Mouse (Mus musculus) MEL (cell line): ENCODE data around the gene Ica1l.

Experiments used
- CTCF ChIP-seq, 3 experiments: IDR thresholded peaks in 2 of 3; conservative IDR thresholded peaks in 1 of 3; 2 replicates each; pipeline ENCODE4 v1.5.1; 2011 to 2012; ENCODE audit warnings: low read length in 3 of 3, low read depth in 2 of 3, mild to moderate bottlenecking in 2 of 3, improper control_type of control experiment in 1 of 3, inconsistent platforms in 1 of 3, mixed read lengths in 1 of 3, moderate library complexity in 1 of 3; ENCODE audit not compliant: control insufficient read depth in 1 of 3, insufficient read depth in 1 of 3, poor library complexity in 1 of 3, severe bottlenecking in 1 of 3
- ELF1 ChIP-seq: IDR thresholded peaks from 2 replicates; pipeline ENCODE4 v1.6.1; 2014; ENCODE audit warnings: low read depth, mild to moderate bottlenecking, inconsistent platforms, low read length, improper control_type of control experiment, moderate library complexity
- EP300 ChIP-seq, 2 experiments: IDR thresholded peaks; 2 replicates each; pipeline ENCODE4 v1.6.1; 2011; ENCODE audit warnings: improper control_type of control experiment in 2 of 2, low read length in 2 of 2, low read depth in 1 of 2, mild to moderate bottlenecking in 1 of 2
- GATA1 ChIP-seq: IDR thresholded peaks from 2 replicates; pipeline ENCODE4 v1.6.1; 2011; ENCODE audit warnings: low read depth, low read length, improper control_type of control experiment
- KAT2A ChIP-seq: conservative IDR thresholded peaks from 2 replicates; pipeline ENCODE4 v1.6.1; 2012; ENCODE audit warnings: low read depth, low read length, improper control_type of control experiment, inconsistent platforms
- MAX ChIP-seq: IDR thresholded peaks from 2 replicates; pipeline ENCODE4 v1.6.1; 2011; ENCODE audit warnings: low read length, improper control_type of control experiment
- MAZ ChIP-seq: IDR thresholded peaks from 2 replicates; pipeline ENCODE4 v1.6.1; 2012; ENCODE audit warnings: low read depth, mild to moderate bottlenecking, inconsistent platforms, low read length, improper control_type of control experiment
- POLR2A ChIP-seq, 2 experiments: IDR thresholded peaks; 2 replicates each; pipeline ENCODE4 v1.6.1; 2011 to 2012; ENCODE audit warnings: low read length in 2 of 2, mild to moderate bottlenecking in 2 of 2, control low read depth in 1 of 2, improper control_type of control experiment in 1 of 2, low read depth in 1 of 2, moderate library complexity in 1 of 2; ENCODE audit not compliant: control insufficient read depth in 1 of 2, insufficient read depth in 1 of 2, poor library complexity in 1 of 2
- RCOR1 ChIP-seq: IDR thresholded peaks from 2 replicates; pipeline ENCODE4 v1.6.1; 2012; ENCODE audit warnings: low read depth, mild to moderate bottlenecking, inconsistent platforms, low read length, improper control_type of control experiment
- SMC3 ChIP-seq: IDR thresholded peaks from 2 replicates; pipeline ENCODE4 v1.6.1; 2011; ENCODE audit warnings: low read depth, low read length, improper control_type of control experiment
- UBTF ChIP-seq: IDR thresholded peaks from 2 replicates; pipeline ENCODE4 v1.6.1; 2012; ENCODE audit warnings: low read depth, mild to moderate bottlenecking, inconsistent platforms, low read length, improper control_type of control experiment, moderate library complexity, borderline replicate concordance; ENCODE audit not compliant: insufficient read depth
- USF1 ChIP-seq: IDR thresholded peaks from 2 replicates; pipeline ENCODE4 v1.6.1; 2014; ENCODE audit warnings: low read depth, mild to moderate bottlenecking, inconsistent platforms, low read length, improper control_type of control experiment, moderate library complexity
- USF2 ChIP-seq, 2 experiments: IDR thresholded peaks; 2 replicates each; pipeline ENCODE4 v1.6.1; 2011 to 2012; ENCODE audit warnings: improper control_type of control experiment in 2 of 2, low read length in 2 of 2, borderline replicate concordance in 1 of 2, inconsistent platforms in 1 of 2, low read depth in 1 of 2, mild to moderate bottlenecking in 1 of 2; ENCODE audit not compliant: insufficient read depth in 1 of 2
- ZNF384 ChIP-seq: IDR thresholded peaks from 2 replicates; pipeline ENCODE4 v1.6.1; 2012; ENCODE audit warnings: low read depth, mild to moderate bottlenecking, inconsistent platforms, low read length, improper control_type of control experiment

- TF ChIP-seq USF1 (no peak), MAZ (no peak), UBTF (no peak), CTCF (IDR thresholded peaks at IDR 0.05 in 2 of 3, conservative IDR thresholded peaks at IDR 0.05 in 1 of 3; ENCODE audit: control insufficient read depth in 1 of 3, insufficient read depth in 1 of 3, low read depth in 2 of 3, low read length in 3 of 3, poor library complexity in 1 of 3, severe bottlenecking in 1 of 3) (no peak), USF2 (IDR thresholded peaks at IDR 0.05; ENCODE audit: borderline replicate concordance in 1 of 2, insufficient read depth in 1 of 2, low read depth in 1 of 2, low read length in 2 of 2) (no peak), EP300 (IDR thresholded peaks at IDR 0.05; ENCODE audit: low read depth in 1 of 2, low read length in 2 of 2) (no peak), POLR2A (IDR thresholded peaks at IDR 0.05; ENCODE audit: control insufficient read depth in 1 of 2, insufficient read depth in 1 of 2, low read depth in 1 of 2, low read length in 2 of 2, poor library complexity in 1 of 2) (no peak), GATA1 (no peak), RCOR1 (no peak), KAT2A (no peak), MAX (no peak), SMC3 (no peak), ELF1 (no peak), ZNF384 (no peak)
These were observed 110.0 kb downstream of the Ica1l start for GRCm38 (mm10) chr1:59932991-59933390.
